Mouse (Mus musculus): ENCODE data around the gene Ankrd52. TPM values are rescaled to one million over a fixed set of nuclear protein-coding genes. Genes with fewer than 3 reads are reported as not detected.

Gene Ankrd52
- total and polyA plus RNA-seq, 3 experiments: 29.2 to 47.5 (median 41.8) TPM

DNA sequence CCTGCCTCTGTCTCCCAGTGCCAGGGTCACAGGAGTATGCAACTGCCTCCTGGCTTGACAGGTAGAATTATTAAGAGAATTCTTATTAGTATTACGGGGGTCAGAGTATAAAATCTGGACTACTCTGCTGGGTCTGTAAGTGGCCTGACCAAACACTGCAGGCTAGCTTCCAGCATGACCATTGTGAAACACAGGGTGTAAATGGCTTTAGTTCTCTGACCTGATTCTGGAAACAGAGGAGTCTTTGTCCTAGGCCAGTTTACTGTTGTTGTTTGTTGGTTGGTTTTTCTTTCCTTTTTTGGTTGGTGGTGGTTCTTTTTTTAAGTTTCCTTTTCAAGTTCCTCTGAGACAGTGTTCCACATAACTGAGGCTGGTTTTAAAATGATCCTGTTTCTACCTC lies 33.5 kb upstream of the Ankrd52 start:
- no peak overlapping the region; the same call in 1 of the 2 replicates for H3K27ac ChIP-seq
- peaks cover 10% of the 10 kb centered on the region for H3K79me2 ChIP-seq (replicated peaks; ENCODE audit: control insufficient read depth, insufficient read depth, low read length)
- 55% methylated on average over 1 of the region's 1 CpGs for WGBS
- no peaks in the 10 kb centered on the region for H3K27me3 ChIP-seq (ENCODE audit: control insufficient read depth, insufficient read depth, low read length)
- H3K4me3 ChIP-seq: no peak overlapping the region
- peaks cover 45% of the 10 kb centered on the region for H3K36me3 ChIP-seq (ENCODE audit: control insufficient read depth, insufficient read depth, low read length)
- TF ChIP-seq POLR2A (IDR thresholded peaks at IDR 0.05; ENCODE audit: insufficient read depth, low read depth, low read length) (no peak), EP300 (IDR thresholded peaks at IDR 0.05; ENCODE audit: insufficient read depth, low read depth, low read length) (no peak), CTCF (IDR thresholded peaks at IDR 0.05) (no peak)
- no peak overlapping the region for H3K9ac ChIP-seq (ENCODE audit: low read depth, low read length)
- DNase-seq: no peak
- intact Hi-C loops (cut with DNase I): no loop called here
- peaks cover 20% of the 10 kb centered on the region for H3K4me1 ChIP-seq (ENCODE audit: control insufficient read depth, insufficient read depth, low read length)

DNA sequence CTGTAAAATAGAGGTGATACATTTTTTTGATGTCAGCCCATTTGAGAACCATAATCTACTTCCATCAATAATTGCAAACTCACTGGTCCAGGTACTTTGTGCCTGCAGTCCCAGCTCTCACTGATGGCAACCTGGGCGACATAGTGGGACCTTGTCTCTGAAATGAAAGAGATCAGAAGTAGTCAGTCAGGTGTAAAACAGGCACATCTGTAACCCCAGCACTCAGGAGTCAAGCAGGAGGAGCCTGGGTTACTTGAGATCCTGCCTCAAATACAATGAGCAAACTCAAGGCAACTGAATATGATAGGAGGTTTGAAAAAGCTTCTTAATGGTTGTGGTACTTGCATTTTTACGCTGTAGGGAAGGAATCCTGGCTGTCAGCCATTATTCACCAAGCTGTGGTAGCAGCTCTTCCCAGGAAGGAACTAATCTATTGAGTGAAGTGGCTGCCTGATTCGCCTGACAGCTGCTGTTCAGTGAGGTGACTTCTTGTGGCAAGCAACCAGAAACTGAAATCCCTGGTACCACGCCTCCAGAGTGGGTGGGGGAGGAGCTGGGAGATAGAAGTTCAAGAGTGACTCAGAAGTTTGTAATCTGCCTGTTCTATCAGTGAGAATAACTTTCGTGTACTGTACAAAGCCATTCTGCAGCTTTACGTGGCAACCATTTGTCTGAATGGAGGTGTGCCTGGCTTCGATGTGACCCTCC lies 32.2 kb upstream of the Ankrd52 start:
- TF ChIP-seq CTCF (IDR thresholded peaks at IDR 0.05) (no peak), EP300 (IDR thresholded peaks at IDR 0.05; ENCODE audit: insufficient read depth, low read depth, low read length) (peak; percentile 89), POLR2A (IDR thresholded peaks at IDR 0.05; ENCODE audit: insufficient read depth, low read depth, low read length) (peak; percentile 22; the same call in 1 of the 2 replicates)
- intact Hi-C loops (cut with DNase I): loop anchor here (1.0 kb wide), 1 partner anchor 14 kb away; no protein-coding TSS in a partner anchor
- WGBS: 4% methylated on average over 7 of the region's 7 CpGs
- Histone ChIP-seq H3K4me3 (peak overlapping the region; percentile 36; the same call in 1 of the 2 replicates), H3K9ac (ENCODE audit: low read depth, low read length) (no peak overlapping the region), H3K27me3 (ENCODE audit: control insufficient read depth, insufficient read depth, low read length) (no peaks in the 10 kb centered on the region), H3K36me3 (ENCODE audit: control insufficient read depth, insufficient read depth, low read length) (peaks cover 38% of the 10 kb centered on the region), H3K27ac (peak overlapping the region; percentile 50), H3K79me2 (replicated peaks; ENCODE audit: control insufficient read depth, insufficient read depth, low read length) (peaks cover 7% of the 10 kb centered on the region), H3K4me1 (ENCODE audit: control insufficient read depth, insufficient read depth, low read length) (peaks cover 19% of the 10 kb centered on the region)
- peak; percentile 79 to 86 for DNase-seq

DNA sequence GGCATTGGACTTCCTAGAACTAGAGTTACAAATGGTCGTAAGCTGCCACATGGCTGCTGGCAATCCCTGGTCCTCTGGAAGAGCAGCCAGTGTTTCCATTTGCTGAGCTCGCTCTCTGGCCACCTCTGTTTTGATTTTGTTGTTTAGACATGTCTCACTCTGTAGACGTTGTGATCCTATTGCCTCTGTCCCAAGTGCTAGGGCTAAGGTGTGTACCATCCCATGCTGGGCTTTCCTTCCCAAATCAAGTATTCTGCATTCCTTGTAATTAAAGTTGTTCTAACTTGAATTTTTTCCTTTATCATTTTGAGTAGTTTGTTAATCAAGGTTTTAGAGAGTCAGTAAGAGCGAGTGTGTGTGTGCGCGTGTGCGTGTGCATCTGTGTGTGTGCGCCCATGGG lies 29.4 kb upstream of the Ankrd52 start:
- Histone ChIP-seq H3K4me1 (ENCODE audit: control insufficient read depth, insufficient read depth, low read length) (peaks cover 16% of the 10 kb centered on the region), H3K27me3 (ENCODE audit: control insufficient read depth, insufficient read depth, low read length) (no peaks in the 10 kb centered on the region), H3K79me2 (replicated peaks; ENCODE audit: control insufficient read depth, insufficient read depth, low read length) (peaks cover 4% of the 10 kb centered on the region; the same call in 1 of the 2 replicates), H3K9ac (ENCODE audit: low read depth, low read length) (no peak overlapping the region), H3K4me3 (no peak overlapping the region), H3K36me3 (ENCODE audit: control insufficient read depth, insufficient read depth, low read length) (peaks cover 26% of the 10 kb centered on the region), H3K27ac (no peak overlapping the region)
- no peak for DNase-seq
- 76% methylated on average over 8 of the region's 8 CpGs for WGBS
- no peak for TF ChIP-seq CTCF (IDR thresholded peaks at IDR 0.05)
- TF ChIP-seq EP300 (IDR thresholded peaks at IDR 0.05; ENCODE audit: insufficient read depth, low read depth, low read length): no peak
- TF ChIP-seq POLR2A (IDR thresholded peaks at IDR 0.05; ENCODE audit: insufficient read depth, low read depth, low read length): no peak
- intact Hi-C loops (cut with DNase I): no loop called here

DNA sequence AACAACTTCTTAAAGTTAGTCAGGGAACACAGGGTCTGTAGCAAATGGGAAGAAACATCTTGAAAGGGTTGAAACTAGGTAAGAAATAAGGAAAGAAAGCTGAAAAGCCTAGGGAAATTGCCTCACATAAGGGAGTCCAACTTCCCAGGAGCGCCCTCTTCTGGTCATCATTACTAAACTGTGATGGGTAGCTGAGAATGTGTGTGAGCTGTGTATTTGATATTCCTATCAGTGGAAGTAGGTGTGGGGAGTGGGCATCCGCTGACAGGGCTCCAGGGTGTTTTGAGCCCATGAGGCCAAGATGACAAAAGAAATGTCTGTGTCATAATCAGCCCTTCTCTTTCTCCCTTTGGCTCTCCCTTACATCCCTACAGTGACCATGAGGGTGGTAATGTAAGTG lies 18.1 kb upstream of the Ankrd52 start:
- peaks cover 17% of the 10 kb centered on the region for H3K36me3 ChIP-seq (ENCODE audit: control insufficient read depth, insufficient read depth, low read length)

DNA sequence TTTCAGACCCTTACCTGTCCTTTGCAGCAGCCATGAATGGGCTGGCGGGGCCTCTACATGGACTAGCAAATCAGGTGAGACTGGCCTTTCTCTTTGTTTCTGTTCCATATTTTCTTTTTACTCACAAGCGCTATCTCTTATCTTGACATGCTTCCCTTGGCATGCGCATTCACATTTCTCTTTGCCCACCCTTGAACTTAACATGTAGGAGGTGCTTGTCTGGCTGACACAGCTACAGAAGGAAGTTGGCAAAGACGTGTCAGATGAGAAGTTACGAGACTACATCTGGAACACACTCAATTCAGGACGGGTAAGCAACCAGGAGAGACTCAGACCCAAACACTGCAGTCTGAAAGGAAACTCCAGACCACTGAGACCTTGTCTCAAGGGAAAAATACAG lies 17.7 kb upstream of the Ankrd52 start:
- H3K27ac ChIP-seq: no peak overlapping the region

More for the DNA sequence above, 18.1 kb upstream of the Ankrd52 start:
- no peak overlapping the region for H3K4me3 ChIP-seq
- DNase-seq: peak in 1 of 2 experiments; percentile 38
- no peaks in the 10 kb centered on the region for H3K4me1 ChIP-seq (ENCODE audit: control insufficient read depth, insufficient read depth, low read length)
- WGBS: 32% methylated on average over 2 of the region's 2 CpGs
- TF ChIP-seq POLR2A (IDR thresholded peaks at IDR 0.05; ENCODE audit: insufficient read depth, low read depth, low read length) (no peak), EP300 (IDR thresholded peaks at IDR 0.05; ENCODE audit: insufficient read depth, low read depth, low read length) (no peak), CTCF (IDR thresholded peaks at IDR 0.05) (peak; percentile 81)
- no peak overlapping the region for H3K9ac ChIP-seq (ENCODE audit: low read depth, low read length)
- intact Hi-C loops (cut with DNase I): loop anchor here (1.0 kb wide), 2 partner anchors 13 to 23 kb away; no protein-coding TSS in a partner anchor
- no peak overlapping the region for H3K27ac ChIP-seq
- H3K79me2 ChIP-seq (replicated peaks; ENCODE audit: control insufficient read depth, insufficient read depth, low read length): no peaks in the 10 kb centered on the region
- no peaks in the 10 kb centered on the region for H3K27me3 ChIP-seq (ENCODE audit: control insufficient read depth, insufficient read depth, low read length)

DNA sequence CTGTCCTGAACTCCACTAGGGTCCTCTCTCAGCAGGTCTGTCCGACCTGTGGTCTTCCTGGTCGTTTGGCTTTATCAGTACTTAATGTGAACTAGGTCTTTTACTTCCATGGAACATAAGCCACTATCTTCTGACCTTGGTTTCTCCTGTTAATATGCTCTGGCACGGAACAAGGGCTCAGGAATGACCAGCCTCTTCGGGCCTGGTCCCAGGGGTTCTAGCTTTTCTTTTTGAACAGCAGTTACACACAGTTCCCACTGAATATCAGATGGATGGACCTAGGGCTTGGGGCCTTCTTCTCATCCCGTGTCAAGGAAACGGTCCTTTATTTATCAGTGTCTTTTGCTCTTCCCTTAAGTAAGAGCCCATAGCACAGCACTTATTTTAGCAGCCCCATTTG lies 15.1 kb upstream of the Ankrd52 start:
- H3K4me3 ChIP-seq: no peak overlapping the region
- peak overlapping the region; percentile 68 for H3K27ac ChIP-seq
- intact Hi-C loops (cut with DNase I): loop anchor here (5.0 kb wide), 1 partner anchor 95 kb away; the partner anchor contains the start of gene Smarcc2
- TF ChIP-seq EP300 (IDR thresholded peaks at IDR 0.05; ENCODE audit: insufficient read depth, low read depth, low read length): no peak
- TF ChIP-seq POLR2A (IDR thresholded peaks at IDR 0.05; ENCODE audit: insufficient read depth, low read depth, low read length): 0 out of 2 replicates have a peak, but pooled peaks have one; percentile 31
- TF ChIP-seq CTCF (IDR thresholded peaks at IDR 0.05): no peak
- peaks cover 21% of the 10 kb centered on the region for H3K36me3 ChIP-seq (ENCODE audit: control insufficient read depth, insufficient read depth, low read length)
- peak in 1 of 2 experiments; percentile 17 for DNase-seq
- 0 out of 2 replicates have a peak, but pooled peaks cover 1% of the 10 kb centered on the region for H3K4me1 ChIP-seq (ENCODE audit: control insufficient read depth, insufficient read depth, low read length)
- H3K9ac ChIP-seq (ENCODE audit: low read depth, low read length): no peak overlapping the region
- 60% methylated on average over 6 of the region's 6 CpGs for WGBS
- H3K79me2 ChIP-seq (replicated peaks; ENCODE audit: control insufficient read depth, insufficient read depth, low read length): no peaks in the 10 kb centered on the region
- no peaks in the 10 kb centered on the region for H3K27me3 ChIP-seq (ENCODE audit: control insufficient read depth, insufficient read depth, low read length)

More for the DNA sequence above, 17.7 kb upstream of the Ankrd52 start:
- DNase-seq: no peak
- no peak overlapping the region for H3K4me3 ChIP-seq
- intact Hi-C loops (cut with DNase I): no loop called here
- H3K4me1 ChIP-seq (ENCODE audit: control insufficient read depth, insufficient read depth, low read length): no peaks in the 10 kb centered on the region
- WGBS: 48% methylated on average over 6 of the region's 6 CpGs
- H3K36me3 ChIP-seq (ENCODE audit: control insufficient read depth, insufficient read depth, low read length): peaks cover 18% of the 10 kb centered on the region
- TF ChIP-seq EP300 (IDR thresholded peaks at IDR 0.05; ENCODE audit: insufficient read depth, low read depth, low read length) (no peak), CTCF (IDR thresholded peaks at IDR 0.05) (no peak), POLR2A (IDR thresholded peaks at IDR 0.05; ENCODE audit: insufficient read depth, low read depth, low read length) (no peak)
- no peaks in the 10 kb centered on the region for H3K79me2 ChIP-seq (replicated peaks; ENCODE audit: control insufficient read depth, insufficient read depth, low read length)
- no peak overlapping the region for H3K9ac ChIP-seq (ENCODE audit: low read depth, low read length)
- no peaks in the 10 kb centered on the region for H3K27me3 ChIP-seq (ENCODE audit: control insufficient read depth, insufficient read depth, low read length)

Data from heart, adult 2 months (tissue).